Mouse (Mus musculus): ENCODE results near the gene Mrps18c. TPM values are rescaled to one million over a fixed set of nuclear protein-coding genes. Genes with fewer than 3 reads are reported as not detected.

Gene Mrps18c
- polyA plus RNA-seq (2015; fragmentation: Illumina TruSeq; extraction: RNeasy Lipid Tissue Mini Kit (QIAGEN cat#74804); ENCODE audit: insufficient read depth, low replicate concordance), result 104 TPM

GRCm38 (mm10) chr5:100798165-100798860 is at the start of gene Mrps18c, which contains the start of gene Helq:
Gene Mrps18c, plus strand, starts transcription at chr5:100798627.
Gene Helq, minus strand, starts transcription at chr5:100798598.

GRCm38 (mm10) chr5:100820483-100821184 is 22.2 kb downstream of the Mrps18c start, which contains the start of gene Abraxas1:
Gene Abraxas1, minus strand, starts transcription at chr5:100820965.

GRCm38 (mm10) chr5:100845485-100845847 is 47.0 kb downstream of the Mrps18c start, which contains the start of gene Gpat3:
Gene Gpat3, plus strand, starts transcription at chr5:100845713.

Other genes starting within 250 kb of the Mrps18c start
- 767 TPM for gene Plac8, start 226.4 kb upstream of the Mrps18c start, polyA plus RNA-seq (2015; fragmentation: Illumina TruSeq; extraction: RNeasy Lipid Tissue Mini Kit (QIAGEN cat#74804); ENCODE audit: insufficient read depth, low replicate concordance)
- gene Coq2, start 123.5 kb upstream of the Mrps18c start, polyA plus RNA-seq (2015; fragmentation: Illumina TruSeq; extraction: RNeasy Lipid Tissue Mini Kit (QIAGEN cat#74804); ENCODE audit: insufficient read depth, low replicate concordance), result 69.1 TPM
- gene Hpse, start 78.9 kb upstream of the Mrps18c start, polyA plus RNA-seq (2015; fragmentation: Illumina TruSeq; extraction: RNeasy Lipid Tissue Mini Kit (QIAGEN cat#74804); ENCODE audit: insufficient read depth, low replicate concordance), result 36.3 TPM
- 20.0 TPM for gene Helq, start within 50 bp of the Mrps18c start, polyA plus RNA-seq (2015; fragmentation: Illumina TruSeq; extraction: RNeasy Lipid Tissue Mini Kit (QIAGEN cat#74804); ENCODE audit: insufficient read depth, low replicate concordance)
- 29.5 TPM for gene Abraxas1, start 22.3 kb downstream of the Mrps18c start, polyA plus RNA-seq (2015; fragmentation: Illumina TruSeq; extraction: RNeasy Lipid Tissue Mini Kit (QIAGEN cat#74804); ENCODE audit: insufficient read depth, low replicate concordance)
- gene Gpat3, start 47.1 kb downstream of the Mrps18c start, polyA plus RNA-seq (2015; fragmentation: Illumina TruSeq; extraction: RNeasy Lipid Tissue Mini Kit (QIAGEN cat#74804); ENCODE audit: insufficient read depth, low replicate concordance), result 7.9 TPM

Measured in spleen, adult 10 weeks (tissue).